Mouse (Mus musculus) heart, adult 8-10 months (tissue): Measurements from ENCODE around the gene Arhgap9. TPM values are rescaled to one million over a fixed set of nuclear protein-coding genes. Genes with fewer than 3 reads are reported as not detected.

ENCODE experiments used
- total RNA-seq, 4 experiments: library from RNA; stranded (reverse); gene quantifications; 2 replicates each; pipeline ENCODE4 v1.2.4; 2022

The Arhgap9 gene
- total RNA-seq, 4 experiments from 2014 or later, result 1.5 to 3.2 (median 3.0) TPM

Other genes starting within 250 kb of the Arhgap9 start
- gene Agap2, start 246.7 kb upstream of the Arhgap9 start, total RNA-seq, result 1 to 10 TPM; 3.6 to 6.1 (median 4.8) TPM
- 10 to 100 TPM; 22.2 to 31.6 (median 24.1) TPM for gene Os9, start 200.8 kb upstream of the Arhgap9 start, total RNA-seq
- gene B4galnt1, start 156.7 kb upstream of the Arhgap9 start, total RNA-seq, result 1 to 10 TPM; 1.2 to 3.2 (median 1.5) TPM
- gene Slc26a10, start 141.3 kb upstream of the Arhgap9 start, total RNA-seq, result 10 to 100 TPM; 13.0 to 24.6 (median 15.5) TPM
- gene Arhgef25, start 131.9 kb upstream of the Arhgap9 start, total RNA-seq, result 10 to 100 TPM in 3 of 4 experiments, 1 to 10 TPM in 1; 8.1 to 13.4 (median 10.8) TPM
- gene Dtx3, start 126.2 kb upstream of the Arhgap9 start, total RNA-seq, result 10 to 100 TPM; 18.1 to 29.6 (median 24.2) TPM
- gene Pip4k2c, start 110.4 kb upstream of the Arhgap9 start, total RNA-seq, result 10 to 100 TPM; 32.4 to 38.3 (median 35.3) TPM
- 1 to 10 TPM in 2 of 4 experiments, under 1 TPM in 2; 0.54 to 1.6 (median 1.2) TPM for gene Kif5a, start 58.6 kb upstream of the Arhgap9 start, total RNA-seq
- gene Dctn2, start 55.6 kb upstream of the Arhgap9 start, total RNA-seq, result 100 to 1,000 TPM; 143 to 151 (median 146) TPM
- gene Mbd6, start 32.9 kb upstream of the Arhgap9 start, total RNA-seq, result 10 to 100 TPM; 17.6 to 25.5 (median 19.5) TPM
- gene Mars, start 10.2 kb upstream of the Arhgap9 start, total RNA-seq, result 10 to 100 TPM; 42.1 to 48.8 (median 45.4) TPM
- 1 to 10 TPM; 1.1 to 1.7 (median 1.3) TPM for gene Gli1, start 20.0 kb downstream of the Arhgap9 start, total RNA-seq
- not detected for gene Inhbe, start 32.4 kb downstream of the Arhgap9 start, total RNA-seq
- not detected for gene Inhbc, start 48.5 kb downstream of the Arhgap9 start, total RNA-seq
- gene R3hdm2, start 58.4 kb downstream of the Arhgap9 start, total RNA-seq, result 100 to 1,000 TPM; 150 to 177 (median 168) TPM
- 1 to 10 TPM in 1 of 4 experiments, under 1 TPM in 2, not detected in 1; 0.66 to 1.5 (median 0.76) TPM for gene Stac3, start 179.7 kb downstream of the Arhgap9 start, total RNA-seq
- 10 to 100 TPM; 17.2 to 26.5 (median 21.6) TPM for gene Ndufa4l2, start 193.0 kb downstream of the Arhgap9 start, total RNA-seq
- 10 to 100 TPM; 41.6 to 48.4 (median 44.5) TPM for gene Shmt2, start 200.5 kb downstream of the Arhgap9 start, total RNA-seq
- gene Nxph4, start 212.6 kb downstream of the Arhgap9 start, total RNA-seq, result under 1 TPM; 0.22 to 0.66 (median 0.50) TPM